Mouse (Mus musculus) G1E (cell line): ENCODE data around the gene Hoxb8.

ENCODE experiments used
- CTCF ChIP-seq: IDR thresholded peaks from 2 replicates; pipeline ENCODE4 v1.5.1; 2012; ENCODE audit warnings: low read depth, low read length, inconsistent platforms, mixed read lengths
- GATA1 ChIP-seq: IDR thresholded peaks from 2 replicates; pipeline ENCODE4 v1.6.1; 2012; ENCODE audit warnings: borderline replicate concordance, low read length, inconsistent platforms, mixed read lengths
- GATA2 ChIP-seq: IDR thresholded peaks from 2 replicates; pipeline ENCODE4 v1.6.1; 2012; ENCODE audit warnings: low read depth, low read length, inconsistent platforms, borderline replicate concordance
- POLR2AphosphoS5 ChIP-seq: IDR thresholded peaks from 2 replicates; pipeline ENCODE4 v1.6.1; 2012; ENCODE audit warnings: low read depth, low read length, inconsistent platforms; ENCODE audit not compliant: insufficient replicate concordance
- TAL1 ChIP-seq: conservative IDR thresholded peaks from 2 replicates; pipeline ENCODE4 v1.6.1; 2012; ENCODE audit warnings: low read depth, low read length, inconsistent platforms, mixed read lengths

DNA sequence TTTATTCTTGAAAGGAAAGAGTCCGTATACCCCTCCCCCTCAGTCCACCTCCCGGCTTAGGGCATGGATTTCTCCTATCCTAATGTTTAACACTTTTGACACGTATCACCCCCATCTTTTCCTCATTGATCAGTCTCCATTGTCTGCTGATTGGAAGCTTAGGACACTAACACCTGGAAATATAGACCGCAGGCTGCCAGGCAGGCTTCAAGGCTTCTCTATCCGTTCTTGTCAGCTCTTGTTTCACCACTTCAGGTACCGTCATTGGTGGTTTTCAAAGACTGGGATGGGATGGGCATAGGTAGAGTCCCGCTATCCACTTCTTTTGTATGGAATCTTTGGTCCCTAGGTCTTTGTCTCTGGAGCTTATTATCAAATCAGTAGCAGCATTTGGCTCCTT is 45.4 kb downstream of the Hoxb8 start:
- TF ChIP-seq CTCF = no peak
- no peak for TF ChIP-seq TAL1
- no peak for TF ChIP-seq GATA1
- no peak for TF ChIP-seq POLR2AphosphoS5
- TF ChIP-seq GATA2 = no peak
